Mouse (Mus musculus) fibroblast of lung, adult 2 months (primary cell): ENCODE results near the gene Nebl.

Experiments used
- DNase-seq: peaks from one replicate; pipeline ENCODE4 v3.0.0-alpha.2; 2011; ENCODE audit warnings: low read depth

Gene Nebl

DNA sequence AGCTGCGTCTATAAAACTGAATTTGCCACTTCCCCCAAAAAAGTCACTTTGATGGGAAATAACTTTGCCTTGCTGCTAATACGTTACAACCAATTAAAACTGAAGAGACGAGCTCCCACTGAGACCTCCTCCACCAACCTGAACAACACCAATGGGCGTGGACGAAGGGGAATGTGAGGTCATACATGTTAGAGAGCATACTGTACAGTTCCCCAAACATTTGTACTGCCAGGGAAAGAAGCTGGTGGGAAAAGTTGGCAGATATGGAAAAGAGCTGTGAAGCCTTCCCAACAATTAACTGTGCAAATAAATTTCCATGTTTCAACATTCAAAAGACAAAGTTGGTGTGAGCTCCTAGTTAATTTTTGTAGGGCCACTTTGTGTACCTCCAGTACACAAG is 25.3 kb downstream of the Nebl start:
- DNase-seq: no peak

DNA sequence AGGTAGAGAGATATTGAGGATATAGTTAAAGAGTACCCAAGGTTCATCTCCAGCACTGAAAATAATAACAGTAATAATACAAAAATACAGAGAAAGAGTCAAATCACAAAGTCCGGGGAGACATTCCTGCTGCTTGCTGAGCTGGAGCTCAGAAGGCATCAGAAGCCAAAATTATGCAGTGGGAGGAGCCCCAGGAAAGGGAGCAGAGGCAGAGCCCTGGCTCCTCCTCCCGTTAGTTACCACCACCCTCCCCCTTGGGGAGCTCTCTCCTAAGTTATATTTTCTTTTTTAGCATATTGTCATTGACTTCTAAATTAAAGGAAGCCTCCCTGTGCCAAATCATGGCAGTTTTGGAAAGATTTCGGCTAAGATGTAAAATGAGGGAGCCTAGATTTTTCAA is 25.8 kb downstream of the Nebl start:
- DNase-seq: no peak

DNA sequence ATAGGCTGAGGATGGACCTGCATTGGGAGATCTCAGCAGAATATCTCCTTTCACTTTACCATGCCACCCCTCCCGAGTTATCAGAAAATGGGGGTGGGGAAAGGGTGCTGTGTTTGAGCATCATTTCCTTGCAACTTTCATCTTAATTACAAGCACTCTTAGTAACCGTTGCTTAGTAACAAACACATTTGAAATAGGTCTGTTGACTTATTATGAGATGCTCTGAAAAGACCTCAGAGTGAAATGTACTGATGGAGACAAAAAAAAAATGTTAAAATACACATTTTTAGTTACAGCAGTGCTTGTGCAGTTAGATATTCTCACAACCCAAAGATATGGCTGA is 28.1 kb downstream of the Nebl start:
- no peak for DNase-seq

DNA sequence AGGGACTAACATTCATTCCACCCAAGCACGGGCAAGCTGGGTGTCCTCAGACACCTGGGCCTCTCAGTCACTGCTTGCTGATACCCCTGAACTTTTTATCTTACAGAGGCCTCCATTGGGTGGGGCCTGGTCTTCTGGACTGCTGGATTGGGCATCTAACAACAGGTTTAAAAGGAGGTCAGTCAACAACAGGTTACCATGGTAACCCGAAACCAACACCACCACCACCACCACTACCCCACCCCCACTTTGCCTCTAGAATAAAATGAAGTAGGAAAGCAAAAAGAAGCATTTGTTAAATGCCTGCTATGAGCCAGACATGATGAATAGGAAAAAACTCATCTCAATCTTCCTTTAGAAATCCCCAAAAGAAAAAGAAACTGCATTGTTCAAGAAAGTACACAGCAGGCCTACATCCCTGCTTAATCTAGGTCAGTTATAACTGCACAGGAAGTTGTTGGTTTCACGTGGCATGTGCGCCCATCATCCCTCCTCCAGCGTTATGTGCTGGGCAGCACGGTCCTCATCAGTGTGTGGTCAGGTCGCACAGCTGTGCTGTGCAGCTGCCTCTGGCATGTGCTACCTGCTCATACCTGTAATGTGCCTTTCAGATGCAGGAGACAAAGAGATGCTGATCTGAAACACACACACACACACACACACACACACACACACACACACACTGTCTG is 28.6 kb downstream of the Nebl start:
- no peak for DNase-seq

DNA sequence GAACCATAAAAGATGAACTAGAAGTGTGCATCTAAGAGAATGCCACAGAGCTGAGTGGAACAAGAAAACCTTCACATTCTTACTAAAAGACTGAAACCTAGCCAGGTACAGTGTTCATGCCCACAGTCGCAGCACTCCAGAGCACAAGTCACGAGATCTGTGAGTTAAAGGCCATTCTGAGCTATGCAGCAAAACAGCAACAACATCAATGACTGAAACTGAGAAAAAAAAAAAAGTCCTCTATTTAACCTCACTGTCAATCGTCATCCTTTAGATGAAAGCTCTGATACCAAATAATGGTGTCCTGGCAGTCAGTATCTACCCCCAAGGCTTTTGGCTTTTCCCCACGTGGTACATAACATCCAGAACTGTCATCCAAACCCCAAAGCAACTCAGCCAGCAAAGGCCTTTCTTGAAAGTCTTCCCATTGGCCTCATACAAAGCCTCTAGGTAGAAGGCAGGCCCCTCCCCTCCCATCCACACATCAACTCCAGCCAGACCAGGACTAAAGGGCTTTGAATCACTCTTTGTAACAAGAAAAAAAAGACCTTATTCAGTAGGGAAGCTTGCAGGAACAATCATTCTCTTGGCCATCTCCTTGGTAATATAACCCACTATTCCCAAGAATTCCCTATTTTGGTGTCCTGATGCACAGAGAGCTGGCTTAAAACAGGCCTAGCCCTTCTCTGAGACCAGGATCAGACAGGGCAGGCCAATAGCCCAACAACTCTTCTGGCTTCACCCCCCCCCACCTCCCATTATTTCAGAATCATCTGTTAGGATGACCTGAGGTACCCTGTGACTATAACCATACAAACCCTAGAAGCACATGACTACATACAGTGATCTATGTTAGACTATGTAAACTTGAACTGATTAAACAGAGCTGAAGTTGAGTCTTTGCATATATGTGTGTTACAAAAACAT is 32.8 kb downstream of the Nebl start:
- no peak for DNase-seq

DNA sequence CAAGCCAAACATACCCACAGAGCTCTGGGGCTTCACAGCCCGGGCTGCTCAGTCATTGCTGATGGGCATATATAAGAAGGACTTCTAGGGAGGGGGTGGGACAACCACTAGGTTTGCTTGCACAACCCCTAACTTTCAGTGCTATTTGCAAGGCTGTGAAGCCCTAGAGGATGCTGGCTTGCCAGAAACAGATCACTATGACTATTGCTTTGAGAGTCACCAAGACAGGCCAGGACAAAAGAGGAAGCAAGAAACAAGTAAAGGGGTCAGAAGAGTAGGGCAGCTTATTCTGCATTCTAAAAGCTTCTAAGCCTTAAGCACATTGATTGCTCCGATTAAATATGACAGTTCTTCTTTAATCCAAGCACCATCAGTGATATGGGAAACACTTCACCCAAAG is 38.3 kb downstream of the Nebl start:
- DNase-seq: no peak

DNA sequence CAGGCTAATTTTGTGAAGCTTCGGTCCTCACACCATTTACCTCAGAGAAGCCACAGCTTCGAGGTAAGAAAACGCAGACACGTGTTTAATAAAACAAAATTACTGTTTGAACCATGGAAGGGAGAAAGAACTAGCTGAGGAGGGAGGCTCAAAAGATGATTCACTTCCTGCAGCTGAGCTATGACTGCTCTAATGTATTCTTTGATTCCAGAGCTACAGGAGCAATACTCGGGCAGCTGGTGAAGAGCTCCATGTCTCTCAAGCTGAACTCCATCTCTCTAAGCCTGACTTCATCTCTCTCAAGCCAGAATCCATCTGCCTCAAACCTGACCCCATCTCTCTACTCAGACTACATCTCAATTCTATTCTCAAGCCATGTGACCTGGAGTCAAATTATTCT is 41.0 kb downstream of the Nebl start:
- DNase-seq: no peak

DNA sequence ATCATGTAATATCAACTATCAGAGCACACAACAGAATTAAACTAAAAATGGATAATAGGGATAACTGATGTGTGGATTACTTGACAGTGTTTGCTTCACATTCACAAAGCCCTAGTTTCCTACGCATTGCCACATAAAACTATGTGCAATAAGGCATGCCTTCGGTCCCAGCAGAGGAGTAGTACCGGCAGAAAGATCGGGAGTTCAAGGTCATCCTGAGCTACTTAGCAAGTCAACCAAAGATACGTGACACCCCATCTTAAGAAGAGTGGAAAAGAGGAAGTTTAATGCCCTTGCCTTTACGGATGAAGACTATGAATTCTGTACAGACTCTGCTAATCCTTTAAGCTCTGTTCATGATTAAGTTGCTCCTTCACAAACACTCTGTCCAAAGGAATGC is 44.1 kb downstream of the Nebl start:
- DNase-seq: no peak

DNA sequence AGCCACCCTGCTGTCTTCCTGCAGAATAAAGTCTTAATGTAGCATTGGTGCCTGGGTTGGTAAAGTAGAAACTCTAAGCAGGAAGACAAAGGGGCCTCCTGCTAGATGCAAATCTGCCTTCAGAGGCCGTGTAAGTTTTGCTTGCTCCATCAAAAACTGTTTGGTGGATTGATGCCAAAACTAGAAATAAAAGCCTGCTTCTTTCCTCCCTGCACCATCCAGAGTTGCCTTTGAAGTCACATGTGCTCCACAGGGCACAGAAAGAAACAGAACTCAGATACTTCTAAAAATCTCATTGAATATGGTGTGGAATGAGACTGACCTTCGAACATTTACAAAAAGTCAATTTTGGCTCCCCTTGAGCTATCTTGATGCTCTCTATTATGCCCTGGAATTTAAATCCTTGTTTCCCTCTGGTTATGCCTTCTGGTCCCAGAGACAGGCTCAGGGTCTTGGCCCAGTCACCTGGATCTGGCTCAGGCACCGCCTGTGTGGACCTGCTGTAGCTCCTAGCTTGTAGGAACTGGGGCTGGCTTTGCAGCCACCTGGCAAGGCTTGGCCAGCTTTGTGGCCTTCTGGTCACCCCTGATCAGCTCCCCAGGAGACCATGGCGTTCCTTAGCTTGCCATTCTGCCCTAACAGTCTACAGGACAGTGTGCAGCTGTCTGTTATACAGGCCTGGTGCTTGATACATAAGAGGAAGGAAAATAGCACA is 47.8 kb downstream of the Nebl start:
- DNase-seq: no peak

DNA sequence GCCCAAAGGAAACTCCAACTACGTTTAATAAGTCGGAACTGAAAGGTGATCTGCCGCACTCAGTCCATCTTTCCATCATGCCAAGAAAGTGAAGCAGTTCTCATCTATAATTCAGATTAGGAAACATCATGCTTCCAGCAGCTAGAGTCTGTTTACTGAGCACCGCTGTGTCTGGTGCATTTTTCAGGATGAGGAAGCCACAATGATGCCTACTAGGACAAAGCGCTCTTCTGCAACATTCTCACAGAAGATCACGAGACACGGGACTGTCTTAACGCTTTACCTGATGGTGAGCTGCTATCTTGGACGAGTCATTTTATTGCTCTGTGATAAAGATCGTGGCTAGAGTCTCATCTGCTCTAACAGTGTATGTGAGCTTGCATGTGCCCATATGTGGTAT is 59.1 kb downstream of the Nebl start:
- DNase-seq: no peak

DNA sequence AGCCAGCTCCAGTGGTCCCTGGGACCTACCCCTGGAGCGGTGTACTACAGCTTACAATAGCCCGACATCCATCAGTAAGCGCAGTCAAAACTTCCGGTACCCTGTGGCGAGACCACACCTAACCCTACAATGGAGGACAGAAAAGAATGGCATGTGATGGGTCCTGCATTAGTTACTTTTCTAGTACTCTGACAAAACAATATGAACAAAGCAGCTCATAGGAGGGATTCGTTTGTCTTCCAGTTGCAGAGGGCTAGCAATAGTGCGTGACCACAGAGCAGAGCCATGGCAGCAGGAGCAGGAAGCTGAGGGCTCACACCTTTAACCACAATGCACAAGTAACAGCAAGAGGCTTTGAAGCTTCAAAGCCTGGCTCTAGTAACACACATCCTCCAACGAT is 59.7 kb downstream of the Nebl start:
- no peak for DNase-seq

DNA sequence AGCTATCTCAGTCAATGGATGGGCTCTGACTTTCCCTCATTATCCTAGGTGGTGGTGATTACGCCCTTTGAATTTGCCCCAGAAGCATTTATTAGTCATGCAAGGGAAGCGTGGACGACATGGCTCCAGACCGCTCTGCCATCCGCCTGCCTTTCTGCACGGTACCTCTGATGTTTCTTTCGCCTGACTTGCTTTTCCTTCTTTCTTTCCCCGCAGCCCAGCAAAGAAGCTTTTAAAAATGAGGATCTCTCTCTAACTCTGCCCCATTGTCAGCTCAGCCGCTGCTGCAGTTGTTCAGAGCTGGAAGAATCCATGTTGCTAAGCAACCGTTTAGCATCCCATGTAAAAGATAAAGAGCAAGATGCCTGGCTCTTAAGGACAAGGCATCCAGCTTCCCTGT is 61.3 kb downstream of the Nebl start:
- DNase-seq: no peak

DNA sequence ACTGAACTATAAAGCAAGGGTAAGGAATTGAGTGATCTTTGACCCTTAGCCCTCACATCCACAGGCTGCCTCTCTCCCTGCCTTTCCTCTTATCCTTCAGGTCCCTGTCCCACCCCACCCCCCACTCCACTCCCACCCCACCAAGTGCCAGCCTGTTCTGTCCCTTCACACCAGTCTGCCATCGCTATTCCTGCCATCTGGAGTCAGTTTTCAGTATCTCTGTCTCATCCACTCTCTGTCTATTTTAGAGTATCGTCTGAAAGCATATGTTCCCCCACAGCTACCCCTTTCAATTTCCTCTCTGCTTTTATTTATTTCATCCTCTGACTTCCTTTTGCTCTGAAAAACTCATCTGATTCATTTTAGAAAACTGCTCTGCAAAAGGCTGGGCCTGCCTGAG is 62.3 kb downstream of the Nebl start:
- DNase-seq: no peak

DNA sequence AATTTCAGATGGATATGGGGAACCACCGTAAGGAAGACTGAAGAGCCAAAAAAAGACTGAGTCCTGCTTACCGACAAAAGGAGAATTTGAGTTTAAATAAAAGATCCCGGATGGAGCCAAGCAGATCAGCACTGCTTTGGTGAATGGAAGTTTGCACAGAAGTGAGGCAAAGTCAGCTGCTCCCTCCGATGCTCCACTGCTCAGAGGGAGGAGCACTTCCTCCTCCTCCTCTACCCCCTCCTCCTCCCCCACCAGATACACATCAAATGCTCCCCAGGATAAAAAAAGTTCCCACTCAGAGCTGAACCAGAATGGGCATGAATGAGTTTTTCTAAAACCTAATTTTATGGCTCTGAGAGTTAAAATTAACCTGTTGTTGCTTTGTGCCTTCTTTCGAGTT is 73.1 kb downstream of the Nebl start:
- DNase-seq: no peak

DNA sequence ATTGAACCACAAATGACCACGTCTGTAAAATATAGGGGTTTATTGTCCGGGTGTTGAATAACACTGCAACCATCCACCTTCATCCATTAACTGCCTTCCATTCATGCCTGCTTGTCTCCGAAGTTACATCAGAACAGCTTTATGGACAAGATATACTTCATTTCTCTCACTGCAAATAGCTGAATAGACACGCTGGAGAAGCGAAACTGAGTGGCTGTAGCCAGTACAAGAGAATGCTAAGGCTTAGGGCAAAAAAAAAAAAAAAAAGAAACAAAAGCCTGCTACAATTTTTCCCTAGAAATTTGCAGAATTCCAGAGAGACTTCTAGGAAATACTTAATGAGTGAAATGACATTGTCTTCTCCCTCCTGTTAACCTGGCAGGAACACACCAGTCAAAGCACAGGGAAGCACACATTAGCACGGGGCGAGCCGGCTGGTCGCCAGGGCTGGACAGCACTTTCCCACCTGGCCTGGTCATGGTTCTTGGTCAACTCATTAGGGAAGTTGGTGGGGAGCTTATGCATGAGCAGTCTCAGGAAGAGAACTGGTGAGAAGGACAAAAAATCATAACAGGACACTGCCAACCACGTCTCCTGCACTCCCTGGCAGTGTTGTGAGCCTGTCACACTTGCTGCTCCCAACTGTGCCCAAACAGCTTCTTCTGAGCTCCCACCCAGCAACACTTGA is 81.0 kb downstream of the Nebl start:
- DNase-seq: no peak

DNA sequence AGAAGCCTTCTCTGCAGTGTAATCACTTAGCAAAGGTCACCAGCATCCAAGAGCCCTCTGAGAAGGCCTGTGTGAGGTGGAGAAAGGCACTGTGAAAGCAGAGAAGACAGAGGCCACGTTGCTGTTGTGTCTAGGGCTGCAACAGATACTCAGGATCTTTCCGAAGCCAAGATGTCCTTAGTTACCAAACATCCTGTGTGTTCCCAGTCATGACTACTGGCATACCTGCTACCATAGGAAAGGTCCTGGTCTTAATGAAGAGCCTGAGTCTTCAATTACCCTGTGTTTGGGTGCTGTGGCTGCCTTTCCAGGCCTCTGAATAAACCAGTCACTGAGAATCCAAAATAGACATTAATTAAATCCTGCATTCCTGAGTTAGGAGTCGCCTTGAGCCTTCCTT is 81.5 kb downstream of the Nebl start:
- DNase-seq: no peak

DNA sequence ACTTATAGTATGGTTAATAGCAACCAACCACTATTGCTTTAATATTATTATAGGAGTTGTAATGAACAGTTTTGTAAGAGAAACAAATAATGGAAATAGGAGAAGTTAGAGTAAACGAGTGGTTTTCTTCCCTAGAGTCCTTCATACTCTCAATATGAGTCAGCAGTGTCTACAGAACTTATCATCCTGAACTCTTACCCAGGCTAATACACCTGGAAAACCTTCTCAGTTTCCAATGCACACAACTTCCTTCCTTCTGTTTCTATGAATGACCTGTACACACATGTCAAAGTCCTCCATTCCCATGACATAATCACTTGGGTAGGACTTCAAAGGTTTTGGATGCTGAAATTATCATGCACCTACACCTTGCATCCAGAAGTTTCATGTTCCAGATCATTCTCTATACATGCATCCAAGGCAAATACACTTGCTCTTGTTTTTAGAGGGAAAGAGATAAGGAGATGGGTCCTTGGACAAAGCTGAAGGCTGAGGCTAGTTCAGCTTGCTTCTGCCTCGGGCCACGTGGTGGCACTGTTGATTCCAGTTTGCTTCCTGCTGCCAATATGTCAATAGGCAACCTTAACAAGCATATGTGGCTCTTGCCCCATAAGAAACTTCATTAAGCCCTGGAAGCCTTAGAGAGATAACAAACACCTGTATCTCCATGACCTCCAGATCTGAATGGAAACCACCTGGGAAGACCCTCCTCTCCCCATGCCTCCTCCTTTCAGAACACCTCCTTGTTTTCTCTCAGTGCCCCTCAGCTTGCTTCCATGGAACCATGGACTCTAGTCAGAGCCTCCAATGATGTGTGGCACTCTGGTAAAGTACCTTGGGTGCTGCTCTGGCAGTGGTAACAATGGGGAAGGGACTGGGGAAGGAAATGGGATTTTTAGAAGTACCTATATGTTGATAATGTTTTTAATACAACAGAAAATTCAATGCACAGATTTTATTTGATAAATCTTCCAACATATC is 86.7 kb downstream of the Nebl start:
- DNase-seq: peak; percentile 32

DNA sequence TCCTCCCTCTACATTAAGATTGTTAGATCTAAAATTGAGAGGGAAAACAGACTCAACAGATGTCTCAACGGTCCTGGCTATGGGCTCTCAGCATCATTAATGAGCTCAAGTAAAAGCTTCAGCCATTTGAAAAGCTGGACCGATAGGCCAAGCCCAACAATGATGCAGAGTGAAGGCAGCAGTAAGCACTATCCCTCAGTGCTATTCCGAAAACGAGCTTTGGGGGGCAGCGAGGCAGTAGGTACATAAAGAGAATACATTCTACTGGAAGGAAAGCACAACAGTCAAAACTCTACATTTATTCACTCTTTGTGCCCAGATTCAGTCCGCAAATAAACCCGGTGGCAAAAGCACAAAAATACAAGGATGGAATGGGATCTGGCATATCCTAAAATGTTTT is 87.4 kb downstream of the Nebl start:
- DNase-seq: no peak

DNA sequence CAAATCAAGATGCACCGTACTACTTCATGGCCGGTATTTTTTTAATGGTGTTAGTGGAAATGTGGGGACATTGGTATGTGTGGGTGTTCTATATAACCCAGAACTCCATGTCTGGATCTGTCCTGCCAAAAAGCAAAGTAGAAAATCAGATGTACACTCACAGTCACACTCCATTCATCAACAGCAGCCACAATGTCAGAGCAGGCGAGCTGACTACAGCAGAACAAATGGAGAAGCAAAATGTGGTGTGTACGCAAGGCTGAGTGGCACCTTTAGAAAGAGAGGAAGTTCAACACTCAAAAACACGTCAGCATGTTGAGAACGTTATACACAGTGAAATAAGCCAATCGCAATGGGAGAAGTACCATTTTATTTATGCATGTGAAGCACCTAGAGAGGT is 88.5 kb downstream of the Nebl start:
- DNase-seq: no peak

DNA sequence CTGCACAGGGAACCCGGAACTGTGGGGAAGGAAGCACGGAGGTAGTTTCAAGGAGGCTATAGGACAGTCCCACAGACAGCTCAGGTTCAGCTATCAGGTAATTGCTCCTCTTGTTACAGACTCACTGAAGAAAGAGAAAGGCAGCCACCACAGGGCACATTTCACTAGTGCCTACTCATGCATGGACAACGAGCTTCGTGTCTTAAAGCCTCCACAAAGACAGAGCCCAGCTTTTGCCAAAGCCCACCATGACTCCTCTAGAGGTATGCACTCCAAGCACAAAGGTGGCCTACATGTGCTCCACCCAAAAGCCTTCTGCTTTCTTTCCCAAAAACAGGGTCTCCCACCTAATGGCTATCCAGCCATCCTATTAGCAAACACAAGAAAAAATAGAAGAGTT is 90.4 kb downstream of the Nebl start:
- no peak for DNase-seq

DNA sequence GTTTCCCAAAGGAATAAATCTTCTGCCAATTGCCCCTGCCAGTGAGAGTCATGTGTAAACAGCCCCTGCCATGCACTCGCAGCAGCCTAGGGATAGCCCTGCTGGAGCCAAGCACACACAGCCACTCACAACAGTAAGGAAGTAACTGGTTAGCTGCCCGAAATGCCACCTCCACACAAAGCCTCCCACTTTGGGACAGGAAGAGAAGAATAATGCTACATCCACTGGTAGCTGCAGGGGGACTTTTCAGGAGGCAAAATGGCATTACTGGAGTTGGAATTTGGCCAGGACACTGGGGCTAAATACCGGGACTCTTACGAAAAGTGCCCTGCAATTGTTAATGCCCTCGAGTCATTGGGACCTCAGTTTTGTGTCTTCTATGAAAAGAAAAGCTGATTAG is 92.6 kb downstream of the Nebl start:
- no peak for DNase-seq
